Mouse (Mus musculus) naive thymus-derived CD4-positive, alpha-beta T cell, adult 2 months (primary cell): ENCODE results near the gene Tsen54.

ENCODE experiments used
- DNase-seq: peaks from one replicate; pipeline ENCODE4 v3.0.0-alpha.2; 2011; ENCODE audit warnings: low read depth

The Tsen54 gene

DNA sequence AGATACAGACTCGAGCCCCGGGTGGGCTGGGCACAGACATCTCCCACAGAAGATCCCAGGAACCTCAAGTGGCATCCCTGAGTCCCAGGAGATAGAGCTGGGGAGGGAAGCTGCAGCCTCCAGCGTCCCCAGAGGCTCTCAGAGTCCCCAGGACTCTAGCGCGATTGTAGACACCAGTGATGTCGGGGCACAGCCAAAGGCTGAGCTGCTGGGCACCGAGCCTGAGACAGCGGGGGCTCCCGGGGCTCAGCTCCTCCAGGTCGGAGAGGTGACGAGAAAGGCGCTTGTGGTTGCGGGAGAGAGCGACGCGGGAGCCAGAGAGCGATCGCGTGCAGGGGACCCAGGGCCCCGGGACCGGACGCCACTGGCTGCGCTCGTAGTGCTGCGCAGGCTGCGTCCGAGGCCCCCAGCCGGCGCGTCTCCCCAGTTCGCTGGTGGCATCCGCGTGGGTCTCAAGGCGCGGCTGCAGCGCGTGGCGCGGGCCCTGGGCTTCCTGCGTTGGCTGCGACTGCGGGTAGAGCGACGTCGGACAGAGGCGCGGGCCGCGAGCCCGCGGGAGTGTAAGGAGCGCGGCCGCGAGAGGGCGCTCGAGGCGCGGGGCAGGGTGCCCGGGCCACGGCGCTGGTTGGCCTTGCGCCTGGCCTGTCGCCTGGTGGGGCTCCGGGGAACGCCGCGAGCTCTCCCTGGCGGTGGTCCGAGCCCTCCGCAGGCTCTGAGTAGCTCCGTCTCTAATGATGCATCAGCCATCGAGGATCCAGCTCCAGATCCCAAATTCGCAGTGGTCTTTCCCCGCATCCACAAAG, 44.8 kb downstream of the Tsen54 start:
- DNase-seq: peak; percentile 87

DNA sequence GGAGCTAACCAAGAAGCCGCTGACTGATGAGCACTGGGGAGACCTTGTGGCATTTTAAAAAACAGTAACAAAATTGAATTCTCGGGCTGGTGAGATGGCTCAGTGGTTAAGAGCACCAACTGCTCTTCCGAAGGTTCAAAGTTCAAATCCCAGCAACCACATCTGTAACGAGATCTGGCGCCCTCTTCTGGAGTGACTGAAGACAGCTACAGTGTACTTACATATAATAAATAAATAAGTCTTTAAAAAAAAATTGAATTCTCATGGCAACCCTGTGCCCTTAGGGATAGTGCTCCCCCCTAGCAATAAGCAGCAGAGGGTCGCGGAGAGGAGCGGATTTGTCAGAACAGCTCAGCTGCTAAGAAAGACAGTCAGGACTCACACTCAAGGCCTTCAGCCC, 49.4 kb downstream of the Tsen54 start:
- DNase-seq: no peak

DNA sequence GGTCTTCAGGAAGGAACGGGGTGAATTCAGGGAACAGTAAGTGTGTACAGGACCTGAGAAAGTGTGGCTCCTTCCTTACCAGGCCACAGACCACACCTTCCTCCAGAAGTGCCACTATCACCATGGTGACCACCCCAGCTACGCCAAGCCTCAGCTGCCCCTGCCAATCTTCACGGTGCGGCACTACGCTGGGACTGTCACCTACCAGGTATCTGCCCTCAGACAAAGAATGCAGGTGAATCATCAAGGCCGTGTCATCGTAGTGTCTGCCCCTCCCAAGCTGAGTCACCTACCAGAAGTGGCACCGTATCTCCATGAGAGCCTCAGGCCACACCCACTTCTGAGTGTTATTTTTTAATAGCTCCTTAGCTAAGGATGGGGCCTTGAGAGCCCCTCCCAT, 54.9 kb downstream of the Tsen54 start:
- DNase-seq: no peak

DNA sequence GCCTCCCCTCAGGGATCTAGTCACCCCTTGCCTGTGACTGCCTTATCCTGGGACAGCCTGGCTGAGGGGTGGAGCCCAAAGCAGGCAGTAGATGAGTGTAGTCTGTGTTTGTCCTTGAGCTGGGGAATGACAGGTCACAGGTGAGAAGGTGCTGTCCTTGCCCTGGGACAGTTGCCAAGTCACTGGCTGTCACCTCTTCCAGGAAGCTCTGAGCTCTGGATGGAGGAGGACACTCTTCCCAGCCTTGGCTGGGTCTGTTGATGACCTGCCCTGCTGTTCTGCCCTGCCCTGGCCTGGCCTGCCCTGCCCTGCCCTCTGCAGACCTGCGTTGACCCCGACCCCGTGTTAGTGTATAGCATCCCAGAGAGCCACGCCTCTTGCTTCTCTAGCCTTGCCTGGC, 57.9 kb downstream of the Tsen54 start:
- no peak for DNase-seq
